Mouse (Mus musculus): Measurements from ENCODE around the gene Kremen2. TPM values are rescaled to one million over a fixed set of nuclear protein-coding genes. Genes with fewer than 3 reads are reported as not detected.

Kremen2 gene
- polyA plus RNA-seq, 1 experiment from 2014 or later: 1.5 TPM

DNA sequence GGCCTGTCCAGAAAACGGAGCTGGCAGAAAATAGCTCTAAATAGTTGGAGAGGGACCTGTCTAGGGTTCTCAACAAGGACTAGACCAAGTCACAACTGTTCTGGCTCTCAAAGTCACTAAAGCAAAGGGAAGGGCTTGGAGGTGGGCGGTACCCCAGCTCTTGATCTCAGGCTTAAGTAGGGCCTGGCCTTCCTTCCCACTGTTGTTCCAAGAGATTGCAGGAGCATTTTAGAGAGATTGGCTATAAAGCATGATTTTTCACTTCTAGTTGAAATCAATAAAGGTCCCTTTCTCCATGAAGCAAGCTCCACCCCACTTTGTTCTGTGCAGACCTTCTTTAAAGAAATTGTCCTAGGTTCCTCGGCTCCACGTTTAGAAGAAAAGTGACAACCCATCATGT is 20.2 kb downstream of the Kremen2 start:
- Histone ChIP-seq H3K27me3 (no peaks in the 10 kb centered on the region), H3K9me3 (no peaks in the 10 kb centered on the region), H3K4me1 (peaks cover 14% of the 10 kb centered on the region), H3K36me3 (no peaks in the 10 kb centered on the region), H3K9ac (replicated peaks) (peak overlapping the region; percentile 42; the same call in 1 of the 2 replicates), H3K4me2 (replicated peaks) (peak overlapping the region; percentile 95), H3K27ac (replicated peaks) (no peak overlapping the region), H3K4me3 (peak overlapping the region; percentile 93)
- WGBS: 69% methylated on average over 4 of the region's 4 CpGs
- no peak for ATAC-seq (ENCODE audit: low FRiP score, low read depth)

DNA sequence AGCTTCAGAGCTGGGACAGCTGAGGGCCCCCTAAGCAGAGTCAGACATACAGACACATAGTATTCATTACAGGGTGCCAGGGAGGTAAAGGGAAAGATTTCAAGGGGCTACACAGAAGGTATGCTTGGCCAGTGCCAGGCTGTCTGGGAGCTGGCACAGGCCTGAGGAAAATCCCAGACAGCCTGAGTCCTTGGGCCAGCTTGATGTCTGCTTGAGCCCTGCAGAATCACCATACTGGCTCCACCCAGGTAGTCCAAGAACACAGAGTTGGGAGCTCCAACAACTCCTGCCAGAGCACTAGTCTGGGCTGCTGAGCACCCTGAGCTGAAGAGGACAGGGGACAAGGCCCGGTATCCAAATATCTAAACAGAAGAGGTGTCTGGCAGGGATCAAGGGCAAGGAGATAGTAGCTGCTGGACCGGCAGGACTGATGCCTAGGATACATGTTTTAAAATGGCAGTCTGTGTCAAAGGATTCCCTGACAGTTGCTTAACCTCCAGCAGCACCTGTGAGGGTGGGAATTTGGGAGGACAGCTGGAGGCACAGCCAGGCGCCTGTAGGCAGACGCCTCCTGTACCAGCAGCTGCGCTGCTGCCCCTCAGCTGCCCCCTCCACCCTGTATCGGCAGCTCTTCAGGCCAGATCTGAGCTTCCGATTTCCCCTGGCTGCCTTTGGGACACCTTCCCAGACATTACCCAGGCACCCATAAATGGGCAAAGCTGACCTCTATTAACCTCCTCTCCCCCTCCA is 23.1 kb downstream of the Kremen2 start, which contains the start of gene 1520401A03Rik:
Gene 1520401A03Rik, minus strand, starts transcription at position 408 of the 750 bp plus-strand sequence.
- Histone ChIP-seq H3K9me3 (no peaks in the 10 kb centered on the region), H3K36me3 (no peaks in the 10 kb centered on the region), H3K4me2 (replicated peaks) (no peak within 1 kb of the TSS), H3K9ac (replicated peaks) (no peak within 1 kb of the TSS), H3K4me3 (no peak within 1 kb of the TSS), H3K27me3 (peaks cover 7% of the 10 kb centered on the region), H3K27ac (replicated peaks) (no peak within 1 kb of the TSS), H3K4me1 (peaks cover 12% of the 10 kb centered on the region)
- WGBS: 79% methylated on average over 7 of the region's 7 CpGs
- no peak for ATAC-seq (ENCODE audit: low FRiP score, low read depth)

GRCm38 (mm10) chr17:23721886-23722285 is 23.7 kb downstream of the Kremen2 start:
- Histone ChIP-seq H3K9ac (replicated peaks) (no peak overlapping the region), H3K4me3 (no peak overlapping the region), H3K27ac (replicated peaks) (no peak overlapping the region), H3K4me1 (peaks cover 5% of the 10 kb centered on the region), H3K4me2 (replicated peaks) (no peak overlapping the region), H3K36me3 (no peaks in the 10 kb centered on the region), H3K9me3 (no peaks in the 10 kb centered on the region), H3K27me3 (peaks cover 10% of the 10 kb centered on the region)
- WGBS: 89% methylated on average over 2 of the region's 2 CpGs
- no peak for ATAC-seq (ENCODE audit: low FRiP score, low read depth)

DNA sequence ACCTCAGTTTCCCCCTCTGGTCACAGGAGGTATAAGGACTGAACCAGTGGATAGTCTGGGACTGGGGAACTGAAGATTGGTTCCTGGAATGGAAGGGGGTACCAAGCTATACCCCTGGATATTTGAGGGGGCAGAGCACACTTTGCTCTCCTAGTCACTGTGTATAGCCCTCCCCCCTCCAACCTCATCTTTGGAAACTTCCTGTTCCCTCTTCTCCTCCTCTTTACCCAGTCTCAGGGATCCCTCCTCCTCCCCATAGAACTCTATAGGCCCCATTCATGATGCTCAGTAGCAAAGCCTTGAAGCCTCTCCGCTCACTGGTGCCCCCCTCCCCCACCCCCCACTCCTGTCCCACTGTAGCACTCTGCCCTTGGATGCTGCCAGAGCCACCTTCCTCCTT is 26.2 kb downstream of the Kremen2 start:
- 27% methylated on average over 1 of the region's 1 CpGs for WGBS
- Histone ChIP-seq H3K27ac (replicated peaks) (no peak overlapping the region), H3K9ac (replicated peaks) (no peak overlapping the region), H3K4me3 (no peak overlapping the region), H3K27me3 (peaks cover 13% of the 10 kb centered on the region), H3K4me2 (replicated peaks) (no peak overlapping the region), H3K9me3 (no peaks in the 10 kb centered on the region), H3K4me1 (no peaks in the 10 kb centered on the region), H3K36me3 (no peaks in the 10 kb centered on the region)
- no peak for ATAC-seq (ENCODE audit: low FRiP score, low read depth)

DNA sequence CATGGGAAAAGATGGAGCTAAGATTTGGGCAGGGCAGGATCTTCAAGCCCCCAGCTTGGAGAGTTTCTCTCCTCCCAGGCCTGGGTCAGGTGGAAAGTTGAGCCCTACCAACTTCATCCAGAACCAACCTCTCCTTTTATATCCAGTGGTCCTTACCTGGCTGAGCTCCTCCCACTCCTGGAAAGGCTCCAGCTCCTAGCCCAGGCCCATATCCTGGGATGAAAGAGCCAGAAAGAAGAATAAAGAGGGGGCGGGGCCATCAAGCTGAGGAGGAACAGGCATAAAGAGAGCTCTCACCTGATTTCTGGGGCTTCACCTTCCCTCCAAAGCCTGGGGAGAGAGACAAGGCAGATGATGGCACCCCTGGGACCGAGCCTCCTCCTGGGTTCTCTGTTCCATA is 28.6 kb downstream of the Kremen2 start:
- Histone ChIP-seq H3K4me1 (no peaks in the 10 kb centered on the region), H3K9me3 (no peaks in the 10 kb centered on the region), H3K36me3 (no peaks in the 10 kb centered on the region), H3K4me3 (no peak overlapping the region), H3K9ac (replicated peaks) (no peak overlapping the region), H3K27me3 (peaks cover 13% of the 10 kb centered on the region), H3K4me2 (replicated peaks) (no peak overlapping the region), H3K27ac (replicated peaks) (no peak overlapping the region)
- ATAC-seq (ENCODE audit: low FRiP score, low read depth): no peak
- 63% methylated on average over 2 of the region's 2 CpGs for WGBS

DNA sequence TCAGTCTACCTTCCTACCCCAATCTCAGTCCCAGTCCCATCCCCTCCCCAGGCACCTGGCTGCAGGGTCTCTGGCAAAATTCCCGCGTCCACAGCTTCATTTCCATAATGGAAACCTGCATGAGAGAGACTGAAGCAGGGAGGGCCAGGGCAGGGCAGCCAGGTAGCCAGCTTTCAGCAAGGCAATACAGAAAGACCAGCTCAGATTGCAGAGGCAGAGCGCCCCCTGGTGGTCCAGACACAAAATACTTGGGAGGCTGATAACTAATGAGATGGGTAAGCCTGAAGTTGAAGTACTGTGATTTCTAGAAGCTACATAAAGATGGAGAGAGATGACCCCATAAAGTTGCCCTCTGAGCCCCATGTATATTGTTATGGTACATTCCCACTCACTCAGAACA is 39.4 kb downstream of the Kremen2 start:
- ATAC-seq (ENCODE audit: low FRiP score, low read depth): peak; percentile 41; the same call in 1 of the 2 replicates
- H3K9ac ChIP-seq (replicated peaks): no peak overlapping the region
- WGBS: 0% methylated on average over 3 of the region's 3 CpGs

DNA sequence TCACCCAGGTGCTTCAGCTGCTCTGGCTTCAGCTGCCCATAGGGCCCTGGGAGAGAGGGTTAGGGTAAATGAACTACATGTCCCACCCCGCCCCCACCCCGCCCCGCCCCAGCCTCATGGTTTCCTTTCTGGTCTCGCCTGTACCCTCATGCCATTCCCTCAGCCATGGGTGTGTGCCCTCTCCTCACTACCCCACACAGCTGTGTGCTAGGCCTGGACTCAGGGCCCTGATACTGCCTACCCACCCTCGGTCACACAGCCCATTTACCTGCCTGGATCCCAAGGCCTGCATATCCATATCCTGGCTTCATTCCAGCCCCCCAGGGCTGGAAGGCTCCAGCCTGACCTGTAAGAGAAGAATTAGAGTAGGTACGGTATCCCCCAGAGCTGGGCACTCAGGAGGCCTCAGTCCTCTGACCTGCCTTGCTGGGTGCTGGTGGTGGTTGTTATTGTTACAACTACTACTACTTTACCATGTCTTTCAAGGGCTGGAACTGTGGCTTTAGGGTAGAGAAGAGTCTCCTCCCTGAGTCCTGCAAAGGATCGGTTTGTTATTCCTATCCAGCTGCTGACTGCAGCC is 40.0 kb downstream of the Kremen2 start:
- 85% methylated on average over 7 of the region's 7 CpGs for WGBS
- ATAC-seq (ENCODE audit: low FRiP score, low read depth): peak; percentile 49
- Histone ChIP-seq H3K9ac (replicated peaks) (no peak overlapping the region), H3K27me3 (peaks cover 37% of the 10 kb centered on the region), H3K9me3 (no peaks in the 10 kb centered on the region), H3K4me1 (no peaks in the 10 kb centered on the region), H3K4me3 (no peak overlapping the region), H3K36me3 (no peaks in the 10 kb centered on the region), H3K4me2 (replicated peaks) (no peak overlapping the region), H3K27ac (replicated peaks) (no peak overlapping the region)

More for the DNA sequence above, 39.4 kb downstream of the Kremen2 start:
- Histone ChIP-seq H3K9me3 (no peaks in the 10 kb centered on the region), H3K4me2 (replicated peaks) (no peak overlapping the region), H3K27me3 (peaks cover 31% of the 10 kb centered on the region), H3K27ac (replicated peaks) (no peak overlapping the region), H3K4me1 (no peaks in the 10 kb centered on the region), H3K36me3 (no peaks in the 10 kb centered on the region), H3K4me3 (no peak overlapping the region)

- no peak overlapping the region for H3K4me2 ChIP-seq (replicated peaks)
- no peak overlapping the region for H3K4me3 ChIP-seq
- H3K9ac ChIP-seq (replicated peaks): no peak overlapping the region
- 65% methylated on average over 7 of the region's 7 CpGs for WGBS
- H3K4me1 ChIP-seq: no peaks in the 10 kb centered on the region
- H3K27ac ChIP-seq (replicated peaks): no peak overlapping the region
- no peaks in the 10 kb centered on the region for H3K36me3 ChIP-seq
- ATAC-seq (ENCODE audit: low FRiP score, low read depth): no peak
- no peaks in the 10 kb centered on the region for H3K9me3 ChIP-seq
- H3K27me3 ChIP-seq: peaks cover 43% of the 10 kb centered on the region
Measured at GRCm38 (mm10) chr17:23704741-23705140, 40.9 kb downstream of the Kremen2 start.

DNA sequence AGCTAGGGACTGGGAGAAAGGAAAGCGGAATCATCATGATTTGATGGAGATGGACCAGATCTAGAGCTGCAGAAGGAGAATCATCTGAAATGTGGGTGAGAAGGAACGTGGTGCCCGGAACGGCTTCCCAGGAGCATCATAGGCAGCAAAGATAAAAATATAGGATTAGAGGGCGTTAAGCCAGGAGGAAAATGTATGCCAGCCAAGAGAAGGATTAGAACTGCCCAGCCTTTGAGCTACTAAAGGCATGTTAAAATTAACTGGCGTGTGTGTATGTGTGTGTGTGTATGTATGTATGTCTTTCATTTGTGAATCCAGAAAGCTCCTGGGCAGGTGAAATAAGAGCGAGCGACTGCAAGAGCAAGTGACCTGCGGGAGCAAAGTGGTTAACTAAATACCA is 42.3 kb downstream of the Kremen2 start:
- H3K27ac ChIP-seq (replicated peaks): no peak overlapping the region
- WGBS: 83% methylated on average over 9 of the region's 9 CpGs
- H3K4me3 ChIP-seq: no peak overlapping the region
- H3K9ac ChIP-seq (replicated peaks): no peak overlapping the region
- peaks cover 54% of the 10 kb centered on the region for H3K27me3 ChIP-seq
- no peak overlapping the region for H3K4me2 ChIP-seq (replicated peaks)
- no peaks in the 10 kb centered on the region for H3K36me3 ChIP-seq
- H3K4me1 ChIP-seq: 0 out of 2 replicates have a peak, but pooled peaks cover 4% of the 10 kb centered on the region
- H3K9me3 ChIP-seq: no peaks in the 10 kb centered on the region
- ATAC-seq (ENCODE audit: low FRiP score, low read depth): no peak

GRCm38 (mm10) chr17:23700079-23700478 is 45.6 kb downstream of the Kremen2 start:
- 0 out of 2 replicates have a peak, but pooled peaks cover 4% of the 10 kb centered on the region for H3K4me1 ChIP-seq
- peak; percentile 99 for ATAC-seq (ENCODE audit: low FRiP score, low read depth)
- under 1% methylated on average over 14 of the region's 28 CpGs for WGBS
- H3K9me3 ChIP-seq: no peaks in the 10 kb centered on the region
- 0 out of 2 replicates have a peak overlapping the region, but pooled peaks have one; percentile 35 for H3K27ac ChIP-seq (replicated peaks)
- peaks cover 61% of the 10 kb centered on the region for H3K27me3 ChIP-seq
- peak overlapping the region; percentile 75 for H3K4me3 ChIP-seq
- H3K9ac ChIP-seq (replicated peaks): peak overlapping the region; percentile 64
- no peaks in the 10 kb centered on the region for H3K36me3 ChIP-seq
- H3K4me2 ChIP-seq (replicated peaks): peak overlapping the region; percentile 99

DNA sequence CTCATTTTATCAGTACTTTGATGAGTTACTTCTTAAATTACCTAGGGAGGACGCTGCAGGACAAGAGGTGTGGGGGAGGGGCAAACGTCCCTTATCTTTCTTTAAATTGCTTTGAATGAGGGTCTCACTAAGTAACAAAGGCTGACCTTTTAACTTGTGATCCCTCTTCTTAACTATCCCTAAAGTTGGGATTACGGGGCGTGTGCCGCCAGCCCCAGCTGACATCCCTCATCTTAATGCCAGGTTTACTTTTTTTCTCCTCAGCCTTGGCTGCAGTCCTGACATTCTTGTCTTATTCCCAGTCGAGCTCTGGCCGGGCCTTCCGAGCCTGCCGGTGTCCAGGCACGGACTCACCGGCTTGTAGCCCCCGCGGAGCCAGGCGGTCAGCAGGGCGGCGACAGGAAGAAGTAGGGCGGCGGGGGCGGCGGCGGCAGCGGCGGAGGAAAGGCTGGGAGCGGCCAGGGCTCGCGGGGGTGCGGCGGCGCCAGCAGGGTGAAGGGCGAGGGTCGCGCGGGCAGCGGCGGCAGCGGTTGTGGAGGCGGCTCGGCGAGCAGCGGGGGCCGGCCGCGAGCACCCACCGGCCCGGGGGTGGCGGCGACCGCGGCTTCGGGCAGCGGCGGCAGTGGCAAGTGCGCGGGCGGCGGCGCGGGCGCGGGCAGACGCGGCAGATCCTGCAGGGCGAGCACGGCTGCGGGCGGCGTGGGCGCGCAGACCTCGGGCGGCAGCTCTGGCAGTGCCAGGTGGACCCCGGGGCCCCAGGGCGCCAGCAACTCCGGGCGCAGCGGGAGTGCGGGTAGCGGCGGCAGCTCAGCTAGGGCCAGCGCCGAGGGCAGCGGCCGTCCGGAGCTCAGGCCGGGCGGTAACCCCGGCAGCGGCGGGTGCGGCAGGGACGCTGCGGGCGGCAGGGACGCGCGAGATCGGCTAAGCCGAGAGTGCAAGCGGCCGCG is 46.2 kb downstream of the Kremen2 start:
- Histone ChIP-seq H3K4me3 (peak overlapping the region; percentile 75), H3K4me2 (replicated peaks) (peak overlapping the region; percentile 99), H3K4me1 (0 out of 2 replicates have a peak, but pooled peaks cover 4% of the 10 kb centered on the region), H3K27me3 (peaks cover 59% of the 10 kb centered on the region), H3K27ac (replicated peaks) (0 out of 2 replicates have a peak overlapping the region, but pooled peaks have one; percentile 35), H3K9ac (replicated peaks) (peak overlapping the region; percentile 64), H3K9me3 (no peaks in the 10 kb centered on the region), H3K36me3 (no peaks in the 10 kb centered on the region)
- under 1% methylated on average over 82 of the region's 101 CpGs for WGBS
- ATAC-seq (ENCODE audit: low FRiP score, low read depth): peak; percentile 78

Data from midbrain, embryonic 12.5 days (tissue).